Mouse (Mus musculus) urinary bladder, adult 18-20 months (tissue): ENCODE measurements around the gene Sept4.

ENCODE experiments used
- DNase-seq, 2 experiments: peaks; one replicate each; pipeline ENCODE4 v3.0.0; 2022; ENCODE audit warnings: low spot score in 2 of 2, mixed read lengths in 2 of 2

Sept4 gene

DNA sequence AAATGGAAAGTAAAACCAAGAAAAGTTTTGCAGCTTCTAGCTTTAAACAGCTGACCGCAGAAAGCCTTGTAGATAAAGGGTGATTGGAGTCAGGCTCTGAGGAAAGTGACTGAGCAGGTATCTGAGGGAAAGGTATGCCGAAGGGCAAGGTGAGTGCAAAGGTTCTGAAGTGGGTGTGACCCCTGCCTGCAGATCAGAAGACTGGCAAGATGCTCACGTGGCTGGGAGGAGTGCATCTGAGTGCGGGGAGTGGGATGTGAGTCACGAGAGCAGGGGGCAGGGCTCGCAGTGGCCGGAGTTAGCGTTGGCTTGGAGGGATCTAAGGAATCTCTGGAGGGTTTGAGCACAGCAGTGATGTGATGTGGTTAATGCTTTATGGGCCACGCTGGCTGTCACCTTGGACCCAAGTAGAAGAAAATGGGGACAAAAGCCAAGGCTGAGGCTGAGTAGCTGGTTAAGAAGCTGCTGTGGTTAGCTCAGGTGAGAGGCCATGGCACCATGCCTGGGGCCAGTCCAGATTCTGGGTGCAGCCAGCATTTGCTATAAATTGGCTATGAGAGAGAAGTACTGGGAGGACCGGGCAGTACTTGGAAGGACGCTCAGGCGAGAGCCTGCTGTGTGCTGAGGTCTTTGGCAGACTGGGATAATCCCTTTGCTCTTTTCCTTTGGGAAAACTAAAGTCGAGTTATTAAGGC is 30.8 kb downstream of the Sept4 start:
- DNase-seq: peak in 1 of 2 experiments; percentile 51

DNA sequence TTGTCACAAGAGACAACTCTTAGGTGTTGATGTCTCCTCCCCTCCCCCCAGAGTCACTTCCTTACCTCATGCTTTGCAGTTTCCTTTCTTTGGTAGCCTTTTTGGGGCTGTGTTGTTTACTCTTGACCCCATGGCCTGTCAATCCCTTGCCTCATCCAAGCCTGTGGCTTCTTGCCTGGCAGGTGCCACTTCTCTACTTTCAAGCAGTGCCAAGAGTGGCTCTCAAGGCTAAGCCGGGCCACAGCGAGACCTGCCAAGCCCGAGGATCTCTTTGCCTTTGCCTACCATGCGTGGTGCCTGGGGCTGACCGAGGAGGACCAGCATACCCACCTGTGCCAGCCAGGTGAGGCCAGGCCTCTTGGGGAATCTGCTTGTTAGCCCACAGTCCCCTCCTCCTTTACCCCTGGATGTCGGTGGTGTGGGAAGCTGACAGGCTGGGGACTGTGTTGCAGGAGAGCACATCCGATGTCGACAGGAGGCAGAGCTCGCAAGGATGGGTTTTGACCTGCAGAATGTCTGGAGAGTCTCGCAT is 31.7 kb downstream of the Sept4 start:
- DNase-seq: no peak

DNA sequence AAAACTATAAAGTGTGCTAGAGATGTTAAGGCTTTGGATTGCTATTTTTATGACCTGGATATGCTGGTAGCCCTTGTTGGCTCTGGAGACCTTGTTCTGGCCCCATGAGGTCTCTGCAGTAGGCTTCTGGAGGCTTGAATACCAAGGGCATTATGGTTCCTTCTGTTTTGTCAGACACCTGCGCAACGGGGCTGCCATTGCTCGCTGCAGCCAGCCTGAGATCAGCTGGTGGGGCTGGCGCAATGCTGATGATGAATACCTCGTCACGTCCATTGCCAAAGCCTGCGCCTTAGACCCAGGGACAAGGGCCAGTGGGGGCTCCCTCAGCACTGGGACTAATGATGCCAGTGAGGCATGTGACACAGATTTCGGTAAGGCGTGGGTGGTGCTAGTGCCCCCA is 33.5 kb downstream of the Sept4 start:
- DNase-seq: no peak

- DNase-seq: no peak
Measured at GRCm38 (mm10) chr11:87603571-87603970, 34.9 kb downstream of the Sept4 start.

- DNase-seq: no peak
Measured at GRCm38 (mm10) chr11:87609264-87609663, 40.6 kb downstream of the Sept4 start.

GRCm38 (mm10) chr11:87611547-87611946 is 42.8 kb downstream of the Sept4 start:
- DNase-seq: no peak

- no peak for DNase-seq
Measured at GRCm38 (mm10) chr11:87613972-87614371, 45.3 kb downstream of the Sept4 start.

DNA sequence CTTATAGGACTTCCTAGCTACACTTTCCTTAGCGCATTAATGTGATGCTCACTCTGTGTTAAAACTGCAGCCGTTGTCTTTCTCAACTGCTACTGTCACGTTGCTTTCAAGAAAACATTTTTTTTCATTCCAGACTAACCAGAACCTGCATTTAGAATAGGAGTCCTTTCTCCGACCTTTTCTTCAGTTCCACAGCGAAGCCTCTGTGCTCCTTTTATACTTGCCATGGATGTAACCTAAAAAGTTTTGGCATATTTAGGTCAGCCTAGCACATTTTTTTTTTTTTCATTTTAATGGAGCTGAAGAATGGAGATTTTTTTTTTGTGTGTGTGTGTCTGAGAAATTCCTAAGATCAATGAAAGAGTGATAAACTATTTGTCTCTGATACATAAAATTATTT is 46.8 kb downstream of the Sept4 start:
- DNase-seq: no peak

- no peak for DNase-seq
Measured at GRCm38 (mm10) chr11:87615952-87616351, 47.2 kb downstream of the Sept4 start.

DNA sequence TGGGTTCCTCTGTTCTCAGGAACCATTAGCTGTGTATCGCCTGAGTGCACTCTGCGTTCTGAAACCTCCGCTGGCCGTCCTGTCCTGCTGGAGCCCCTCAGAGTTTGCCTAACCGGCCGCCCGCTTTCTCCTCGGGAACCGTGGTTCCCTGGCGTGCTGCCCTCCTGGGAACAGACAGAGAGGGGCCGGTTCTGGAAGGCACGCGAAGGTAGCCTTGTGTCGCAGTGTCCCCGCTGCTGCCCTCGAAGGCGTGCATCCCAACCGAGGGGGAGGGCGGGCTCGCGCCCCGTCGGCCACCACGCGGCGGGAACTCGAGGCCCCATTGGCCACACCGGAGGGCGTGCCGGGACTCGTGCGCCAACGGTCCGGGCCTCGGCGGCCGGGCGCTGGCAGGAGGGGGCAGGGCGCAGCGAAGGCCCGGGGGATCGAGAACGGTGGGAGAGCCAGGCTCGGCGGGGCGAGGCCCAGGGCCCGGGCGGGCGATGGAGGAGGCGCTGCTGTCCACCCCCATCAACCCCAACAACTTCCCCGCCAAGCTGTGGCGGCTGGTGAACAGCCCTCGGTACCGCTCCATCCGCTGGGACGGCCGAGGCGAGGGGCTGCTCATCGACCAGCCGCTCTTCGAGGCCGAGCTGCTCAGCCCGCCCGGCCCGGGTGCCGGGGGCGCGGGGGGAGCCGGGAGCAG is 48.2 kb downstream of the Sept4 start, which contains the start of gene Hsf5:
TSS of gene Hsf5 (plus strand) at position 375 of the 685 bp plus-strand sequence.
- no peak for DNase-seq

GRCm38 (mm10) chr11:87617606-87618005 is 48.9 kb downstream of the Sept4 start:
- DNase-seq: no peak

DNA sequence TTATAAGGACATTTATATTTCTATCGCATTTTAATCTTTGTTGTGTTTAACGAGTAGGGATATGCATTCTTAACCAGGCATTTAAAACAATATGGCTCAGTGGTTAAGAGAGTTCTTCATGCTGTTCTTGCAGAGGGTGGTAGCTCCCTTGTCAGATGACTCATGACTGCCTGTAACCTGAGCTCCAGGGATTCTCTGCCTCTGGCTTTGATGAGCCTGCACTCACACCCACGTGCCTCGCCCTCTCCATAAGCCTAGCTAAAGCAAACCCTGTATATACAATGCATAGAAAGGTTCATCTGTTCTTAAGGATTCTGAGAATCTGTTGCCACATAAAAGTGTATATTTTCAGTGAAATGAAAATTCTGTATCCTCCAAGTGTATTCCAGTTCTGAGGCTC is 54.5 kb downstream of the Sept4 start:
- no peak for DNase-seq

DNA sequence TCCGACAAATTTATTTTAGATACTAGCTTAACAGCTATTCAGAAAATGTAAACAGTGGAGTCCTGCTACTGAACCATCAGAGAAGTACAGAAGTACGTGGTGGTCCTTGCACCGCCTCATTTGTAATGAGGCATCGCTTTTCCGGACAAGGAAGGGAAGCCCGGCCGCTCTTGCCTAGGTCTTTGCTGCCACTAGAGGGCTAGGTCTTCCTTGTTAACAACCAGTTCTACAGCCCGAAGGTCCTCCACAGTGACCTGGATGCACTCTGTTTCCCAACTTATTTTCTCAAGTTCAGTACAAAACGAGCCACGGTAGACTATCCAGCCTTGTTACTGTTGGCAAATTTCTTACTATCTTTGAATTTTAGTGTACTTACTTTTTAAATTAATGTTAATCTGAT is 61.2 kb downstream of the Sept4 start:
- DNase-seq: peak in 1 of 2 experiments; percentile 24

DNA sequence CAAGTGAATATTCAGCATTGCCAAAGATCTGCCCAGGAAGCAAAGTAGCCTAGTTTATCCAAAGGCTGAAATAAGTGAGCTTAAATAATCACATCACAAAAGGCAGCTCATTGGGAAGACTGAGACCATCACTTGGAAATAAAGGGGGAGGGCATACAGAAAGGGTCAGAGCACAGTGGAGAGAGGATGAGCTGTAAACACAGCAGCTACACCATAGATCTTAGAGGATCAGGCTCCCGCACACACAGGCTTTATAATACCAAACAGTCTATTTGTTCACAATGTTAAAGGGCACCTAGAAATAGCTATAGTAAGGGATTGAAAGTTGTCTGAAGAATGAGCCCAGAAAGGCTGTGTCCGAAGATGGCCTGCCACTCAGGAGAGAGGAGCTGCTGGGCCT is 70.1 kb downstream of the Sept4 start:
- DNase-seq: no peak

GRCm38 (mm10) chr11:87639206-87639605 is 70.5 kb downstream of the Sept4 start:
- DNase-seq: peak; percentile 37 to 66
